Mouse (Mus musculus): ENCODE results near the gene Krt34.

The Krt34 gene

GRCm38 (mm10) chr11:100041454-100041853 lies at the start of gene Krt34:
Krt34 (minus strand) TSS chr11:100041554.
- no peak for DNase-seq (ENCODE audit: low read depth, low spot score)

- no peak for DNase-seq (ENCODE audit: low read depth, low spot score)
Observed at GRCm38 (mm10) chr11:100088378-100089025, 47.1 kb upstream of the Krt34 start.

GRCm38 (mm10) chr11:100087861-100088260 lies 46.5 kb upstream of the Krt34 start, which contains the start of gene Krt32:
Krt32 (minus strand) TSS chr11:100088226.
- DNase-seq (ENCODE audit: low read depth, low spot score), result no peak

GRCm38 (mm10) chr11:100073873-100074272 lies 32.5 kb upstream of the Krt34 start:
- DNase-seq (ENCODE audit: low read depth, low spot score), result no peak

GRCm38 (mm10) chr11:100067293-100068036 lies 26.1 kb upstream of the Krt34 start:
- DNase-seq (ENCODE audit: low read depth, low spot score), result no peak

- DNase-seq (ENCODE audit: low read depth, low spot score), result no peak
Observed at GRCm38 (mm10) chr11:100066236-100067010, 25.1 kb upstream of the Krt34 start.

GRCm38 (mm10) chr11:100058875-100059274 lies 17.5 kb upstream of the Krt34 start:
- DNase-seq (ENCODE audit: low read depth, low spot score), result no peak

GRCm38 (mm10) chr11:100055686-100056655 lies 14.6 kb upstream of the Krt34 start:
- DNase-seq (ENCODE audit: low read depth, low spot score), result no peak

GRCm38 (mm10) chr11:100050451-100050850 lies 9.1 kb upstream of the Krt34 start, which contains the start of gene Krt31:
Krt31 (minus strand) TSS chr11:100050551.
- DNase-seq (ENCODE audit: low read depth, low spot score), result no peak

- DNase-seq (ENCODE audit: low read depth, low spot score), result no peak
Observed at GRCm38 (mm10) chr11:100047193-100047592, 5.8 kb upstream of the Krt34 start.

GRCm38 (mm10) chr11:100046303-100046866 lies 5.0 kb upstream of the Krt34 start:
- DNase-seq (ENCODE audit: low read depth, low spot score), result no peak

- no peak for DNase-seq (ENCODE audit: low read depth, low spot score)
Observed at GRCm38 (mm10) chr11:100029768-100030167, 11.6 kb downstream of the Krt34 start, which contains the start of gene Krt33b. Krt33b (minus strand) TSS chr11:100029868.

GRCm38 (mm10) chr11:100021438-100021837 lies 19.9 kb downstream of the Krt34 start:
- no peak for DNase-seq (ENCODE audit: low read depth, low spot score)

GRCm38 (mm10) chr11:100019466-100019865 lies 21.9 kb downstream of the Krt34 start:
- DNase-seq (ENCODE audit: low read depth, low spot score), result no peak

GRCm38 (mm10) chr11:100016112-100016511 lies 25.2 kb downstream of the Krt34 start, which contains the start of gene Krt33a:
Krt33a (minus strand) TSS chr11:100016212.
- DNase-seq (ENCODE audit: low read depth, low spot score), result no peak

GRCm38 (mm10) chr11:100013691-100014171 lies 27.6 kb downstream of the Krt34 start:
- no peak for DNase-seq (ENCODE audit: low read depth, low spot score)

- no peak for DNase-seq (ENCODE audit: low read depth, low spot score)
Observed at GRCm38 (mm10) chr11:100010682-100011081, 30.7 kb downstream of the Krt34 start.

GRCm38 (mm10) chr11:100008336-100008735 lies 33.0 kb downstream of the Krt34 start:
- DNase-seq (ENCODE audit: low read depth, low spot score), result no peak

GRCm38 (mm10) chr11:100006624-100007023 lies 34.7 kb downstream of the Krt34 start:
- DNase-seq (ENCODE audit: low read depth, low spot score), result no peak

GRCm38 (mm10) chr11:100005905-100006304 lies 35.4 kb downstream of the Krt34 start:
- DNase-seq (ENCODE audit: low read depth, low spot score), result no peak

Measured in brain, embryonic 18.5 days (tissue).